Mouse (Mus musculus) embryo, embryonic 11 days (tissue): ENCODE data around the gene Arhgef38.

Experiments used
- DNase-seq: peaks from one replicate; pipeline ENCODE4 v3.0.0-alpha.2; 2015

Gene Arhgef38

GRCm38 (mm10) chr3:133163913-133164406, 70.8 kb downstream of the Arhgef38 start:
- DNase-seq = no peak

GRCm38 (mm10) chr3:133163174-133163573, 71.6 kb downstream of the Arhgef38 start:
- DNase-seq = peak; percentile 6

GRCm38 (mm10) chr3:133161407-133161806, 73.3 kb downstream of the Arhgef38 start:
- DNase-seq = no peak

- DNase-seq = peak; percentile 7
Measured at GRCm38 (mm10) chr3:133158260-133158659, 76.5 kb downstream of the Arhgef38 start.

GRCm38 (mm10) chr3:133154683-133155082, 80.1 kb downstream of the Arhgef38 start:
- peak; percentile 15 for DNase-seq

- no peak for DNase-seq
Measured at GRCm38 (mm10) chr3:133153629-133154028, 81.1 kb downstream of the Arhgef38 start.

GRCm38 (mm10) chr3:133152831-133153230, 81.9 kb downstream of the Arhgef38 start:
- DNase-seq = no peak

- DNase-seq = no peak
Measured at GRCm38 (mm10) chr3:133151629-133152028, 83.1 kb downstream of the Arhgef38 start.

GRCm38 (mm10) chr3:133144511-133145147, 90.1 kb downstream of the Arhgef38 start:
- no peak for DNase-seq

GRCm38 (mm10) chr3:133141877-133142276, 92.9 kb downstream of the Arhgef38 start:
- DNase-seq = no peak

GRCm38 (mm10) chr3:133132611-133133010, 102.1 kb downstream of the Arhgef38 start:
- no peak for DNase-seq

- no peak for DNase-seq
Measured at GRCm38 (mm10) chr3:133131372-133131771, 103.4 kb downstream of the Arhgef38 start.

GRCm38 (mm10) chr3:133113281-133113680, 121.5 kb downstream of the Arhgef38 start:
- DNase-seq = no peak

- peak; percentile 46 for DNase-seq
Measured at GRCm38 (mm10) chr3:133111741-133112140, 123.0 kb downstream of the Arhgef38 start.

- no peak for DNase-seq
Measured at GRCm38 (mm10) chr3:133109844-133110243, 124.9 kb downstream of the Arhgef38 start.

GRCm38 (mm10) chr3:133108731-133109130, 126.0 kb downstream of the Arhgef38 start:
- DNase-seq = no peak

GRCm38 (mm10) chr3:133104436-133104835, 130.3 kb downstream of the Arhgef38 start:
- DNase-seq = no peak

- DNase-seq = no peak
Measured at GRCm38 (mm10) chr3:133103768-133104167, 131.0 kb downstream of the Arhgef38 start.

- DNase-seq = no peak
Measured at GRCm38 (mm10) chr3:133098909-133099308, 135.8 kb downstream of the Arhgef38 start.

- no peak for DNase-seq
Measured at GRCm38 (mm10) chr3:133098336-133098735, 136.4 kb downstream of the Arhgef38 start.

- DNase-seq = no peak
Measured at GRCm38 (mm10) chr3:133097936-133098335, 136.8 kb downstream of the Arhgef38 start.

GRCm38 (mm10) chr3:133094305-133094704, 140.4 kb downstream of the Arhgef38 start:
- DNase-seq = no peak

- DNase-seq = no peak
Measured at GRCm38 (mm10) chr3:133092936-133093335, 141.8 kb downstream of the Arhgef38 start.

GRCm38 (mm10) chr3:133092274-133092853, 142.4 kb downstream of the Arhgef38 start:
- DNase-seq = no peak
